Comparison of ENCODE assay signal across 18 mouse cellular contexts in genomic region chr10:86829515-86829914, GRCm38 (mm10). TPM values are rescaled to one million over a fixed set of nuclear protein-coding genes. Genes with fewer than 3 reads are reported as not detected.
A peak's percentile ranks its signal among the peaks of the same experiment; 100 is the strongest.
DNase-seq lines count a peak whose midpoint lies in the region; ATAC-seq and TF ChIP-seq lines count a peak whose summit lies in the region.
"Had no signal": no experiment of that assay in that cellular context is flagged by ENCODE, and none has a peak within 500 bp of the region (broad histone marks: within the 10 kb centered on the region; RNA-seq: fewer than 3 reads in every experiment).

No protein-coding gene starts in this region.

- TF ChIP-seq CTCF in heart, postnatal 0 days (IDR thresholded peaks at IDR 0.05; ENCODE audit: low read depth), result peak; percentile 31
- peak; percentile 37; the same call in 1 of the 2 replicates for TF ChIP-seq CTCF in lung, embryonic 14.5 days (IDR thresholded peaks at IDR 0.05; ENCODE audit: low read depth)
- peak; percentile 69 for TF ChIP-seq CTCF in E14TG2a.4 (conservative IDR thresholded peaks at IDR 0.05; ENCODE audit: low read length)

- no peak overlapping the region for H3K4me3 ChIP-seq in heart, postnatal 0 days (ENCODE audit: low read depth, low read length)
- H3K4me3 ChIP-seq in lung, embryonic 14.5 days (ENCODE audit: low read depth, low read length), result no peak overlapping the region
- H3K4me3 ChIP-seq in E14TG2a.4 (replicated peaks; ENCODE audit: low read length), result no peak overlapping the region
- H3K4me3 ChIP-seq: heart, embryonic 15.5 days; hindbrain, embryonic 12.5 days; kidney, embryonic 15.5 days had no signal

- ATAC-seq in heart, postnatal 0 days (ENCODE audit: insufficient read depth, low read depth), result no peak
- no peak for ATAC-seq in lung, embryonic 14.5 days (ENCODE audit: insufficient read depth)
- ATAC-seq: forebrain, embryonic 16.5 days had no signal

- no peak for TF ChIP-seq EP300 in heart, postnatal 0 days (IDR thresholded peaks at IDR 0.05; ENCODE audit: low read depth)

- H3K27ac ChIP-seq in heart, postnatal 0 days (ENCODE audit: low read depth), result no peak overlapping the region
- H3K27ac ChIP-seq in lung, embryonic 14.5 days (ENCODE audit: low read depth), result no peak overlapping the region
- H3K27ac ChIP-seq: heart, embryonic 15.5 days; hindbrain, embryonic 12.5 days; kidney, embryonic 15.5 days had no signal

- DNase-seq in heart, postnatal 0 days (ENCODE audit: low spot score), result no peak
- DNase-seq in heart, adult 11 months, result no peak
- DNase-seq in lung, embryonic 14.5 days, result no peak
- DNase-seq in lung, postnatal 25 days (ENCODE audit: low spot score), result no peak
- peak; percentile 18 for DNase-seq in induced T-regulatory cell, adult 2 months (ENCODE audit: low read depth)
- DNase-seq in testis, postnatal 14 days (ENCODE audit: low spot score), result no peak
- no peak for DNase-seq in frontal cortex, adult 2 months (ENCODE audit: extremely low spot score in 1 of 2, low spot score in 1 of 2)
- DNase-seq: cerebellum, adult 18-20 months; left cerebral cortex, postnatal 4 days; lung, adult 18-20 months; right cerebral cortex, postnatal 14 days; thymus, adult 2 months had no signal

- H3K36me3 ChIP-seq in heart, postnatal 0 days (replicated peaks; ENCODE audit: control insufficient read depth, insufficient read depth, low read length), result peaks cover 57% of the 10 kb centered on the region
- H3K36me3 ChIP-seq in lung, embryonic 14.5 days (ENCODE audit: insufficient read depth), result peaks cover 15% of the 10 kb centered on the region; the same call in 1 of the 2 replicates
- peaks cover 74% of the 10 kb centered on the region for H3K36me3 ChIP-seq in E14TG2a.4 (ENCODE audit: insufficient read depth, low read length)

- peaks cover 6% of the 10 kb centered on the region for H3K4me1 ChIP-seq in heart, postnatal 0 days (ENCODE audit: control insufficient read depth, insufficient read depth)
- no peaks in the 10 kb centered on the region for H3K4me1 ChIP-seq in lung, embryonic 14.5 days (ENCODE audit: insufficient read depth)
- H3K4me1 ChIP-seq in E14TG2a.4 (replicated peaks; ENCODE audit: low read depth, low read length), result peaks cover 37% of the 10 kb centered on the region

- H3K27me3 ChIP-seq in heart, postnatal 0 days (ENCODE audit: control insufficient read depth, insufficient read depth, low read length), result no peaks in the 10 kb centered on the region
- no peaks in the 10 kb centered on the region for H3K27me3 ChIP-seq in lung, embryonic 14.5 days (ENCODE audit: insufficient read depth, low read length)
- H3K27me3 ChIP-seq in E14TG2a.4 (ENCODE audit: insufficient read depth, low read length), result no peaks in the 10 kb centered on the region
- H3K27me3 ChIP-seq: heart, embryonic 15.5 days; hindbrain, embryonic 12.5 days; kidney, embryonic 15.5 days had no signal

- H3K9ac ChIP-seq in heart, postnatal 0 days (replicated peaks; ENCODE audit: low read depth, low read length), result no peak overlapping the region
- no peak overlapping the region for H3K9ac ChIP-seq in lung, embryonic 14.5 days
- H3K9ac ChIP-seq: heart, embryonic 15.5 days; hindbrain, embryonic 12.5 days; kidney, embryonic 15.5 days had no signal

- 82% methylated on average over 2 of the region's 2 CpGs for WGBS in heart, postnatal 0 days
- 84% methylated on average over 2 of the region's 2 CpGs for WGBS in lung, embryonic 14.5 days

- no peak overlapping the region for H3K4me2 ChIP-seq in heart, postnatal 0 days (ENCODE audit: low read depth, low read length)
- no peak overlapping the region for H3K4me2 ChIP-seq in lung, embryonic 14.5 days
- H3K4me2 ChIP-seq: heart, embryonic 15.5 days; hindbrain, embryonic 12.5 days; kidney, embryonic 15.5 days; midbrain, embryonic 11.5 days had no signal

- H3K9me3 ChIP-seq in heart, postnatal 0 days (replicated peaks; ENCODE audit: control insufficient read depth, low read length), result no peaks in the 10 kb centered on the region
- no peaks in the 10 kb centered on the region for H3K9me3 ChIP-seq in lung, embryonic 14.5 days (ENCODE audit: low read depth, low read length)
- H3K9me3 ChIP-seq in E14TG2a.4 (ENCODE audit: low read length), result no peaks in the 10 kb centered on the region
- H3K9me3 ChIP-seq: heart, embryonic 15.5 days; hindbrain, embryonic 12.5 days; kidney, embryonic 15.5 days had no signal

RNA-seq across cellular contexts. Expression of gene Nt5dc3, which starts 50.7 kb away (rescaled TPM):
- total RNA-seq in heart, postnatal 0 days (2014; rRNA removed; ENCODE audit: low replicate concordance), result 22.4 and 31.8 TPM in 2 replicates
- polyA plus RNA-seq in heart, postnatal 0 days (2015; fragmentation: Nextera tagmentation; extraction: Ambion mirVana), result 3.4 and 4.2 TPM in 2 replicates
- 1.5 and 1.9 TPM in 2 replicates for polyA plus RNA-seq in lung, embryonic 14.5 days (2014; fragmentation: Nextera tagmentation; extraction: Ambion mirVana)
- polyA plus RNA-seq in frontal cortex, adult 2 months (2012; rRNA removed), result 34.4 and 34.7 TPM in 2 replicates
